Mouse (Mus musculus): ENCODE results near the gene Camkk2. TPM values are rescaled to one million over a fixed set of nuclear protein-coding genes. Genes with fewer than 3 reads are reported as not detected.

The Camkk2 gene
- total RNA-seq, 2 experiments from 2014 or later, result 12.8 to 24.0 TPM

DNA sequence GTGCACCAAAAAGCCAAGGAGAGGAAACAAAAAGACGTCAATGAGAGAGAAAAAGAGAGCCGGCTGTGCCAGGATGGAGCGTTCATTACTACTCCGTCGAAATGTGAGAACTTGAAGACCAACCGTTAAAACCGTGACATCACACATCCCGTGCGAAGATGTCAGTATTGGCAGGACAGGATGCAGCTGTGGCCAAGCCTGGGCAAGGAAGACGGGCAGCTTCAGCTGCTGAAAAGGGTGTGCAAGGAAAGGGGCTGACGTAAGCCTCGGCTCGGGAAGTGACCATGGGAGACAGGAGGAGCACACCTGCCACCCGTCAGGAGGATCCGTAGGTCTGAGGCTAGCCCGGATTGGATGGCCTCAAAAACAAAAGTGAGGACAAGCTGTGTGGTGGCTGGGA lies 24.7 kb downstream of the Camkk2 start:
- ATAC-seq (replicated peaks; ENCODE audit: low FRiP score, poor library complexity, severe bottlenecking), result no peak

DNA sequence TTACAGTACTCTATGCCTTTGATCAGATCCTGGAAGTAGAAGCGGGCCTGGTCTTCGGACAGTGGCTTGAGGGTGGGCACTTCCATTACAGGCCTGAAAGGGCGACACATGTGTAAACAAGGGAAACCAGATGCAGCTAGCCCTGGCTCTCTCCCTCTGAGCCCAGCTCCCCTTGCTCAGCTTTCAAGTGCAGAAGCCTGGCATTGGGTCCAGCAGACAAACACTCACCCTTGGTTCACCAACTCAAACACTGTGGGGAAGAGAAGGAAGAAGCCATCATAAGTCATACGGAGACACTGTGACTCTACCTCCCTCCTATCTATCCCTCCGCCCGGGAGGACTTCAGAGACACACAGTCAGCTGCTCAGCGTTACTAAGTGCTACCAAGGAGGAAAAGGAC lies 31.3 kb downstream of the Camkk2 start:
- ATAC-seq (replicated peaks; ENCODE audit: low FRiP score, poor library complexity, severe bottlenecking), result no peak

DNA sequence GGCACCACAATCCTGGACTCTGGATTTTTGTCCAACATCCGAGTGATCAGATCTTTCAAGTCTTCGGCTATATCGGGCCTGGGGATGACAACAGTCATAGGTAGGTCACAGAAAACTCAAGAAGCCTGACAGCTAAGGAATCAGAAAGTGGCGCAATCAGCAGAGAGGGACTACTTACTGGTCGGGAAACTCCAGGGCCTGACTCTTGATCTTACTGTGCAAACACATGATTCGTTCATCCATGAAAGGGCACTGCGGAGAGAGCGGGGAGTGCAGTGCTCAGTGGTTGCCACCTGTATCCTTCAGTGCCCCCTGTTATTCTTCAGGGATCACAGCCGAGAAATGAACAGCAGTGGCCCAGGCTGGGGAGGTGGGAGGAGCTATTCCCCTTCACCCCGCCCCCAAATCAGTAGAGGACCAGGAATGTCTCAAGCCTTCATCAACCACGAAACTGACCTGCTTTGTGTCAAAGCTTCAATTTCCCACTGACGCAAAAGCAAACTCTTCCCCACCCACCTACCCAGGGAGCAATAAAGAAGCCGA lies 35.3 kb downstream of the Camkk2 start:
- ATAC-seq (replicated peaks; ENCODE audit: low FRiP score, poor library complexity, severe bottlenecking), result no peak

DNA sequence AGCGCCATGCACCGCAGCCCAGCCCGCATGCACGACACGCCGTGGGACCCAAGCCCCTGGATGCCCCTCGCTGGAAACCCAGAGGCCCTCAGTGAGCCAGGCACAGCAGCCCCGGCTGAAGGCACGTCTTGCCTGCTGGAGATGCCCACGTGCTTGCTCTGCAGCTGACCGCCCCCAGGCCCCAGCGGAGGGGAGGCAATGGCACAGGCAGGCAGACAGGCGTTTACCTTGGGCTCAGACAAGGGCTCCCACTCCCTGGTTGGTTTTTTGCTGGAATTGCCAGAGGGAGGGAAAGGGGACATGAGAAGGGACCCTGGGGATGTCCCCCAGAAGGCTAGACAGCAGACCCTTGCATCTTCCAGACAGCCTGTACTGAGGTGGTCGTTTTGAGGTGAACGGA lies 42.4 kb downstream of the Camkk2 start:
- no peak for ATAC-seq (replicated peaks; ENCODE audit: low FRiP score, poor library complexity, severe bottlenecking)

DNA sequence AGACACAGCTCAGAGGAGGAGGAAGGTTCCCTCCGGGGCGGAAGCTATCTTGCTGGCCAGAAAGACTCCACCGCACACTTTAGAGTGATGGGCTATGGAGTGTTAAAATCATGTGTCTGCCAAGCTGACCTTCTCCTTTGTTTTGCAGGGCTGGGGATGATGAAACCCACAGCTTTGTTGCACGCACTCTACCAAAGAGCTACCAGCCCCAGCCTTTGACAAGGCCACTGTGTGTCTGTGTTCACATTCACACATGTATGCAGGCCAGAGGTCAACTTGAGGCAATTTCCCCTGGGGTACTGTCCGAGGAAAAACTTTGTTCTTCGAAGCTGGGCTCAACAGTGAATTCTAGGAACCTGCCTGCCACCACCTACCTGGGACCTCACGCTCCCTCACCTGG lies 43.4 kb downstream of the Camkk2 start:
- ATAC-seq (replicated peaks; ENCODE audit: low FRiP score, poor library complexity, severe bottlenecking), result no peak

DNA sequence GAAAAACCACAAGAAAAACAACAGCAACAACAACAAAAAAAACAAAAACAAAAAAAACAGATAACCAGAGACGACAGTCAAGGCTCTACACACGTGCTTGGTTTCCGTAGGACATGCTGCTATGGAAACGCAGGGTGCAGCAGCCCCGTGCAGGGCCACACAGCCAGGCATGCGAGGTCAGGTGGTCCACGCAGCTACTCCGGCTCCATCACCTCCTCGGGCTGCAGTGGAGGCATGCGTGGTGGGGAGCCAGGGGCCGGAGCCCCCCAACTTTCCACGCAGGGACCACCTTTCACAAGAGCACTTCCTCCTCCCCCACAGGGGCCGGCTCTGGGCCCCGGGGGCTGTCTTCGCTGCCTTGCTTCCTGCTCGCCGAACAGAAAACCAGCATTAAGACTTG lies 45.3 kb downstream of the Camkk2 start:
- no peak for ATAC-seq (replicated peaks; ENCODE audit: low FRiP score, poor library complexity, severe bottlenecking)

DNA sequence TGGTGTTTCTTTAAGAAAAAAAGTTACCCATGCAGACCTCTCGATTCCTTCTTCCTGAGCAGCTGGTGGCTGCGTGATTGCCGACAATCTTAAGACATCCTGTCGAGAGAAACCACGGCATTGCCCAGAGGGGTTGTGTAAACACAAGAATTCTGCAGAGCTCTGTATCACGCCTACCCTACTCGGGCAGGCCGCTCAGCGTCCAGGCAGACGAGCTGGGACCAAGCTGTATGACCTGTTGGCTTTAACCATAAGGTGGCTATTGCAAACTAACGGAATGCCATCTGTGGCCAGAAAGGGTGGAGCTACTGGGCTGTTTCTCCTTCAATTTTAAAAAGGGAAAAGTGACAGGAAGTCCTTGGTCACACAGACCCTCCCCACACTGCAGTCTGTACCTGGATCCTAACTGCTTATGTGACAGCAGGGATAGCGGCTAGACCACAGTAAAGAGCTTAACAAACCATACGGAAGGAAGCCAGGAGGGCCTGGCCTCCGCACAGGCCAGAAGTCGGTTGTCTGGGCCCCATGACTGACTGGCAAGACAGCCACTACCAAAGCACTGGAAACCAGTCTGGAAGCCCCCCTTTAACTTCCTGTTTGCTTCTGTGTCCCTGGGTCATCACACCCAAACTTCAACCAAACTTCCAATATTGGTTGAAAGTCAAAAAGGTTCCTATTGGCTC lies 47.1 kb downstream of the Camkk2 start:
- ATAC-seq (replicated peaks; ENCODE audit: low FRiP score, poor library complexity, severe bottlenecking), result no peak

DNA sequence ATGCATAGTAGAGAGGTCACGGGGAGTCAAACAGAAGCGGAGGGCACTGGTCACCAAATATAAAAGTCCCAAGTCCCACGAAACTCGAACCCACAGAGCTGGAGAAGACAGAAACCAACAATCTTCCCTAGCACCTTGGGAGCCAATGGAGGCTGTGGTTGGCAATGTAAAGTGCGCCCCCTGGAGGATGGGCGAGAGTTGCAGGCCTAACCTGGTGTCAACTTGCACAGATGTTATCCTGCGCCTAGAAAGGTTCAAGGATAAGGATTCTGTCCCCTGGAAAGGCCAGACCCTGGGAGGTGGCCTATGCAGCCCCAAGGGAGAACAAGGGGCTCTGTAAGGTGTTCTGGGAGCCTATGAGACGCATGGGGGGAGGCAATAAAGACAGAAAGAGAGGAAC lies 47.9 kb downstream of the Camkk2 start:
- peak; percentile 74 for ATAC-seq (replicated peaks; ENCODE audit: low FRiP score, poor library complexity, severe bottlenecking)

DNA sequence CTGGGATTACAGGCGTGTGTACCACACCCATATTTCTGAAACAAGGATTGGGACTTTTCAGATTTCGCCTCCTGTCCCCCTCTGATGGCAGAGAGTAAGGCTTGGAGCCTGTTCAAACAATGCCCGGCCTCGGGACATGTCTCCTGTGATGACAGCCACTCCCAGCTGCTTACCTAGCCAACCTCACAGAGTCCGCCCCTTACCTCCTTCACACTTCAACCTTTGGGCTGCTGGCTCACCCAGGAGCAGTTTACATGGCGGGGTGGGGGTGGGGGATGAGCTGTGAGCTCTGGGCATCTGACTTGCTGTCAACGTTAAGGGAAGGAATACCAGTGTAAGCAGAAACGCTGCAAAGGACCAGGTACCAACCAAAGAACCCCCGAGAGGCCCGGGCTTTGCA lies 48.4 kb downstream of the Camkk2 start:
- ATAC-seq (replicated peaks; ENCODE audit: low FRiP score, poor library complexity, severe bottlenecking), result no peak

DNA sequence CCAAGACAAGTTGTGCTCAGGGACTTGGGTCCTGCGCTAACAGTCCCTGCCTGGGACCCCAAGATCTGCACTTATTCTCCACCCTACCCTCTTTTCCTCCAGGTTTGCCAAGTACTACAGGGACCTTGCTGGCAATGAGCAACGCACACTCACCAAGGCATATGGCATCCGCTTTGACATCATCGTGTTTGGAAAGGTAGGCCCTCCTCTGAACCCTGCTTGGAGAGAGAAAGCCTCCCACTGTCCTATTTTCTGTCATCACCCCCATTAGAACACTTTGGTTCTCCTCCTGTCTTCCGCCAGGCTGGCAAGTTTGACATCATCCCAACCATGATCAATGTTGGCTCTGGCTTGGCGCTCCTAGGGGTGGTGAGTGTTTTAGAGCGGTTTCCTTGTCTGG lies 52.1 kb downstream of the Camkk2 start:
- no peak for ATAC-seq (replicated peaks; ENCODE audit: low FRiP score, poor library complexity, severe bottlenecking)

DNA sequence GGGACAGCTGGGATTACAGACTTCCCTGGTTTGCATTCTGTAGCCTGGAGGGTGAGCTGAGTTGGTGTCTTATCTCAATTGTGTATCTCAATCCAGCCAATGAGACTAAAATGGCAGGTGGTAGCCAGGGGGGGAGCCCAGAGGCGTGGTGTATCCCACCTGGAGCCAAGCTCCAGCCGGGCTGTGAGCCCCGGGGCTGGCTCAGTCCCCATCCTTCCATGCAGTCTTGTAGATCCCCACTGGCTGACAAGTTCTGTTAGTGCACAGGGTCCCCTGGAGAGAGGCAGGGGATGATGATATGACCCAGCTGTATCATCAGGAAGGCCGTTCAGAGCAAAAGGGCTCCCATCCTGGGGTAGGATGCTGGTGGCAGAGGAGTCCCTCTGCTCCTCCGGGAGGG lies 52.6 kb downstream of the Camkk2 start:
- no peak for ATAC-seq (replicated peaks; ENCODE audit: low FRiP score, poor library complexity, severe bottlenecking)

DNA sequence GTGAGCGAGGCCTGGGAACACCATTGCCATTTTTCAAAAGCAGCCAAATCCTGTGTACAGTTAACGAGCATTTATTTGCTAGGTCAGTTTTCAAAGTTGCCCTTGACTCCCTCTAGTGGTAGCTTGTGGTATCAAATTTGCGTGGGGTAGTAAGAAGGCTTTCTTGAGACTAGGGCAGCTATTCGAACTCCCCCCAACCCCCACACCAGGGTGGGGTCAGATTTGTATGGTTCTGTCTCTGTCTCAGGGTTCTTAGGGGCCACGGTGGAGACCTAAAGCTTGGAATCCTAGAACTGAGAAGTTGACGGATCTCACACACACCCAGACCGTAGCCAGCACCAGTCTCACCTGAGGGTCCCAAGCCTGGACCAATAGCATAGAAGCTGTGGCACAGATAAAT lies 53.1 kb downstream of the Camkk2 start:
- ATAC-seq (replicated peaks; ENCODE audit: low FRiP score, poor library complexity, severe bottlenecking), result peak; percentile 74

DNA sequence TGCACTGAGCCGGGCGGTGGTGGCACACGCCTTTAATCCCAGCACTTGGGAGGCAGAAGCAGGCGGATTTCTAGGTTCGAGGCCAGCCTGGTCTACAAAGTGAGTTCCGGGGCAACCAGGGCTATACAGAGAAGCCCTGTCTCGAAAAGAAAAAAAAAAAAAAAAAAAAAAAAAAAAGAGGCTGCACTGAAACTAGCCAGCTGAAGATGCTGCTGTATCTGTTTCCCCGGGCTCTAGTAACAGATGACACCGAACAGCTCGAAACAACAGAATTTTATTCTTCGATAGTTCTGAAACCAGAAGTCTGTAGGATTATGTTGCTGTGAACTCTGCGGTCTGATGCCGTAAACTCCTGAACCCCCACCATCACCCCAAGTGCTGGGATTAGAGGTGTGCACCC lies 53.8 kb downstream of the Camkk2 start:
- ATAC-seq (replicated peaks; ENCODE audit: low FRiP score, poor library complexity, severe bottlenecking), result no peak

DNA sequence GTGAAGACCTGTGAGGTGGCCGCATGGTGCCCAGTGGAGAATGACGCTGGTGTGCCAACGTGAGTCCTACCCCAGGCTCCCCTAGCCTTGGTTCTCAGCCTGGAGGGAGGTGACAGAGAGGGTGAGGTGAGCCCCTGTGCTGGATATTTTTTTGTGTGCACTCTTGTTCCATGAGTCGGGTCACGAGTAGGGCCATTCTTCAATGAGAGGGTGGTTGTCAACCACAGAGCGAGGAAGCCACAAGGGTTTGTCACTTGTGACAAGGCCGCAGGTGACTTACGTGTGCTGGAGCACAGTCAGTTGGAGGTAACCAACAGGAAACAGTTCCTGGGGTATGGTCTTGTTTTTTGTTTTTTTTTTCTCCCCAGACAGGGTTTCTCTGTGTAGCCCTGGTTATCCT lies 60.0 kb downstream of the Camkk2 start:
- no peak for ATAC-seq (replicated peaks; ENCODE audit: low FRiP score, poor library complexity, severe bottlenecking)

DNA sequence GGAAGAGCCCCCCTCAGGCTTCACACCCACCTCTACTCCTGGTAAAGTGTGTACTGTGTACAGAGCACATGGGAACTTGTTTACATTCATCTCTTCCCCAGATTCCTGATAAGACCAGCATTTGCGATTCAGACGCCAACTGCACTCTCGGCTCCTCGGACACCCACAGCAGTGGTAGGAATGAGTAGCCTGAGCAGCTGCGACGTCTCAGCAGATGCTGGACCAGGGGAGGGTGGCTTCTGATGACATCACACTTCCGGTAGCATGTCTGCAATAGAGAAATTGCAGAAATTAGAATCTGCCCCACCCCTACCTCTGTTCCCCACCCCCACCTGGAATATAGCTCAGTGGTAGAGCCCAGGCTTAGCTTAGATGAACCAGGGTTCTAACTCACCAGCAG lies 60.8 kb downstream of the Camkk2 start:
- ATAC-seq (replicated peaks; ENCODE audit: low FRiP score, poor library complexity, severe bottlenecking), result no peak

DNA sequence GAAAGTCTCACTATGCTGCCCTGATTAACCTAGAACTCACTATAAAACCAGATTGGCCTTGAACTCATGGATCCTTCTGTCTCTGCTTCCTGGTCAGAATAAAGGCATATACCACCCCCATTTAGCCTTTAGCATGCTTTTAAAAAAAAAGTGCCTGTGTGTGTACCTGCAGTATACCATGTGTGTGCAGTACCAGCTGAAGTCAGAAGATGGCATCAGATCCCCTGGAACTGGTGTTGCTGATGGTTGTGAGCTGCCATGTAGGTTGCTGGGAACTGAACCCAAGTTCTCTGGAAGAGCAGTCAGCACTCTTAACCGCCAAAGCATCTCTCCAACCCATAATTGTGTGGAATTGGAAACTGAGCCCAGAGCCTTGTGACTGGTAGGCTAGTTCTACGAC lies 62.4 kb downstream of the Camkk2 start:
- ATAC-seq (replicated peaks; ENCODE audit: low FRiP score, poor library complexity, severe bottlenecking), result peak; percentile 60; the same call in 1 of the 2 replicates

DNA sequence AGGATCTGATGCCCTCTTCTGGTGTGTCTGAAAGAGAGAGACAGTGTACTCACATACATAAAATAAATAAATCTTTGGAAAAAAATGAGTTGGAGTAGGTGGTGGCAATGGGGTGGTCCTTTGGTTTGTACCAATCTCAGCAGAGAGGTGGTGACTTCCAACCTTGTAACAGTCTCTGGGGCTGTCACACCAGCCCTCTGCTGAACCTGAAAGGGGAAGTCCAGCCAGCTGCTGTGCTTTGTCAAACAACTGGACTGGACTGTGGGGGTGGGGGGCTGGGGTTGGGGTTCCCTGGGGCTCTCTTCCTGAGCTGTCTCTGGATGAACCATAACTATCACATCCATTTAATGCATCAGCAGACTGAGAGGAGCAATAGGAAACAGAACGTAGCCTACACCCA lies 63.5 kb downstream of the Camkk2 start:
- ATAC-seq (replicated peaks; ENCODE audit: low FRiP score, poor library complexity, severe bottlenecking), result no peak

DNA sequence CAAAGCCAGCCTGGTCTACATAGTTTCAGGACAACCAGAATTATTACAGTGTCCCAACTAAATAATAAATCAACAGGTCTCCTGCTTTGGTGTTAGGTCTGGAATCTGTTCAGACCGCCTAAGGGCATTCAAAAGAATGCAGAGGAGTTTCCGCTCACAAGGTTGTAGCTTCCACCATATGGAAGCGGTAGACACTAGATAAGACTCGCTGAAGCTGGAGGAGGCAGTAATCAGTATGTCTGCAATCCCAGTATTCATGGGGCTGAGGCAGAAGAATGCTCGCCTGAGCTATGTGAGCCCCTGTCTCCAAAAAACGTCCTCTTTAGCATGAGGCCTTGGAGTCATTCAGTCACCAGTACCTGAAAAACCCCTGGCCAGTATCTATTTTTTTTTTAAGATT lies 70.4 kb downstream of the Camkk2 start:
- ATAC-seq (replicated peaks; ENCODE audit: low FRiP score, poor library complexity, severe bottlenecking), result no peak

DNA sequence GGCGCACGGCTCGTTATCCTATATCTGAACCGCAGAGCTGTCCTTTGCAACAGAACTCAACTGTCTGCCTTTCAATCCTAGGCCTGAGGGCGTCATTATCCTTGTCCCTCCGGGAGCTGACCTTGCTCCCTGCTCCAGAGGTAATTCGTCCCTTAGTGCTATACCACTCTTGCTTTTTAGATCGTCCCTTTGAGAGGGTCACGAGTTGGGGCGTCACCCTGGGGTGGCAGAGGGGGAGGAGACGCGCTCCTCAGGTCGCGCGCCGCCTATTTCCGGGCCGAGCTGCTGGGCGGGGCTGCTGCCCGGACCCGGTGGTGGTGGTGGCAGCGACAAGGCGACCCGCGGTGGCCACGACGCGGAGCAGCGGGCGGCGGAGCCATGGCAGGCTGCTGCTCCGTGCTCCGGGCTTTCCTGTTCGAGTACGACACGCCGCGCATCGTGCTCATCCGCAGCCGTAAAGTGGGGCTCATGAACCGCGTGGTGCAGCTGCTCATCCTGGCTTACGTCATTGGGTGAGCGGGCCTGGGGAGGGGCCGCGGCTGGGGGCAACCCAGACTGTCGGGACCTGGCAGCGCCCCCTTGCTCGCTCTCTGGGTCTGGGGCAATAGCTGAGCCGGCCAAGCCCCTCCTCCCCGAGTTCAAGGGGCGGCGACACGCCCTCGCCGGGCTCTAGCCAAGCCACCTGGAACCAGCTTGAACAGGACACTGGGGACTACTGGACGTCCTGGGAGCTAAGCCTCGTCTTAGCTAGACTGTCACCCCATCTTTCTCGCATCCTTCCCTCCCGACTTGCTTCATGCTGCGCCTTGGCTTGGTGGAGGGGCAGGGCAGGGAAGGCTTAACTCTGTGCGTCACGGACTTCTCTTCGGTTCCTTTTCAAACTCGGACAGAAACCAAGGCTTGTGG lies 71.7 kb downstream of the Camkk2 start, which contains the start of gene P2rx4:
P2rx4 (plus strand) TSS at position 269 of the 906 bp plus-strand sequence.
- ATAC-seq (replicated peaks; ENCODE audit: low FRiP score, poor library complexity, severe bottlenecking), result peak; percentile 89

DNA sequence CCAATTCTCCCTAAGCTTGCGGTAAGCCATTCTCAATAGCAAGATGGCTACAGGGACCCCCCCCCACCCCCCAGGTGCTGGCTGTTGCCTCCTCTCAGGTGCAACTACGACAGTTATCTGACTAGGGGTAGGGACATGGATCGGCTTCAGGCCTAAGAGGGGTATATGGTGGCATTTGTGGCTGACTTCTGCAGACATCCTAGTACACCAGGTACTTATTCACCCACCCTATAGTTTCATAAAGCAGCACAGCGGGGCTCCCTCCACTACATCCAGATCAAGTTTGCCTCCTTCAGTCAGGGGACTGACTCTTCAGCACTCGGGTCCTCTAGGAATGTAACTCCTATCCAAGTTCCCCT lies 72.3 kb downstream of the Camkk2 start:
- no peak; the same call in 1 of the 2 replicates for ATAC-seq (replicated peaks; ENCODE audit: low FRiP score, poor library complexity, severe bottlenecking)

DNA sequence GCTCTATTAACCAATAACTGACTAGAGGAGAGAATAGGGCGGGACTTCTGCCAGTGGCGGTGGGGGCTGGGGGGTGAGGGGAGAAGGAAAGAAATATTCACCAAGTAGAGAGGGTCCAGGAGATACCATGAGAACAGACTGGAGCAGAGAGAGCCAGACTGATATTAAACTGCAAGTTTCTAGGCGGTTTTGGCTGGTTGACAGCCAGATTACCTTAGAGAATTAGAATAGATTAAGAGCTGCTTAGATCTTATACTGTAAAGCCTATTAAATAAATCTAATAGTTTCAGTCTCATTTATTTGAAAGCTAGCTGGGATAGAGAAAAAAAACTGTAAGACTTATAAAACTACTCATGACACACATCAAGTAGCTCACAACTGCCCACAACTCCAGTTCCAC lies 74.0 kb downstream of the Camkk2 start:
- no peak for ATAC-seq (replicated peaks; ENCODE audit: low FRiP score, poor library complexity, severe bottlenecking)
